Mouse (Mus musculus) inflammation-experienced regulatory T-cells, adult 6 months (primary cell): ENCODE results near the gene Arid5b. TPM values are rescaled to one million over a fixed set of nuclear protein-coding genes. Genes with fewer than 3 reads are reported as not detected.

Experiments used
- ATAC-seq: one replicate; pipeline ENCODE4 v1.8.0; 2017
- polyA plus RNA-seq, 3 experiments: library from polyadenylated mRNA; unstranded; fragments of 100-300 nt; shearing (Covaris generic); gene quantifications; one replicate each; pipeline ENCODE4 v1.2.1; 2017

The Arid5b gene
- polyA plus RNA-seq, 3 experiments from 2014 or later: 28.4 to 78.0 (median 56.4) TPM

- ATAC-seq: peak; percentile 53
Measured at GRCm38 (mm10) chr10:68268629-68269028, 9.9 kb downstream of the Arid5b start.

GRCm38 (mm10) chr10:68263969-68264688, 14.4 kb downstream of the Arid5b start:
- no peak for ATAC-seq

- no peak for ATAC-seq
Measured at GRCm38 (mm10) chr10:68263296-68263968, 15.1 kb downstream of the Arid5b start.

- no peak for ATAC-seq
Measured at GRCm38 (mm10) chr10:68259601-68260000, 18.9 kb downstream of the Arid5b start.

- peak; percentile 65 for ATAC-seq
Measured at GRCm38 (mm10) chr10:68257358-68258056, 21.0 kb downstream of the Arid5b start.

GRCm38 (mm10) chr10:68256134-68256533, 22.4 kb downstream of the Arid5b start:
- no peak for ATAC-seq

GRCm38 (mm10) chr10:68253452-68254117, 25.0 kb downstream of the Arid5b start:
- ATAC-seq: no peak

- no peak for ATAC-seq
Measured at GRCm38 (mm10) chr10:68252650-68253049, 25.9 kb downstream of the Arid5b start.

- ATAC-seq: peak; percentile 49
Measured at GRCm38 (mm10) chr10:68249355-68249782, 29.2 kb downstream of the Arid5b start.

GRCm38 (mm10) chr10:68248281-68249015, 30.1 kb downstream of the Arid5b start:
- peak; percentile 24 for ATAC-seq

GRCm38 (mm10) chr10:68247490-68248280, 30.9 kb downstream of the Arid5b start:
- peak; percentile 26 for ATAC-seq

- ATAC-seq: no peak
Measured at GRCm38 (mm10) chr10:68246603-68247247, 31.8 kb downstream of the Arid5b start.

GRCm38 (mm10) chr10:68240804-68241485, 37.6 kb downstream of the Arid5b start:
- peak; percentile 53 for ATAC-seq

- ATAC-seq: peak; percentile 44
Measured at GRCm38 (mm10) chr10:68240094-68240803, 38.3 kb downstream of the Arid5b start.

GRCm38 (mm10) chr10:68239426-68240070, 39.0 kb downstream of the Arid5b start:
- peak; percentile 26 for ATAC-seq

GRCm38 (mm10) chr10:68238707-68239425, 39.7 kb downstream of the Arid5b start:
- peak; percentile 55 for ATAC-seq

GRCm38 (mm10) chr10:68238182-68238581, 40.4 kb downstream of the Arid5b start:
- ATAC-seq: no peak

- no peak for ATAC-seq
Measured at GRCm38 (mm10) chr10:68236956-68237455, 41.5 kb downstream of the Arid5b start.
